ENCODE assay signal across 12 mouse cellular contexts in the genomic region with DNA sequence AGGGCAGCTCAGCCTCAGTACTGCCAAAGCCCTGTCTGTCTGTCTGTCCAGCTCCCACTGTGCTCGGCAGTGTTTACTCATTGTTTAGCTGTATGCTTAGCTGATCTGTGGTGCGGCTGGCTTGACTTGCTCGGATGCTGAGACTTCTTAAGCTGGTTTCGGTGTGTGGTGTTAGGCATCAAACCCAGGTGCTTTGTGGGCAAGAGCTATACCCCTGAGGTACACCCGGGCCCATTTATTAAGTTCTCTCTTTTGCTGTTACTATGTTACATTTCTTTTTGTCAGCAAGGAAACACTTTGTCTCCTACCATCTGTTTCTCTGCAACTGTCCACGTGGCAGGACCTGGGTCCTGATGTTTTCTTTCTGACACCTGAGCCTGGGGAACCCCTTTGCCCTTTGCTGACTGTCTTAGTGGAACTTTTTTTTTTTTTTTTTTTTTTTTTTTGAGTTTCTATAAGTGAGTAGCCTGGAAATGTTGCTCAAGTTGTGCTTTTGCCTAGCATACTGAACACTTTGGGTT.
DNase-seq lines count a peak whose midpoint lies in the region; ATAC-seq and TF ChIP-seq lines count a peak whose summit lies in the region.
"Had no signal": no experiment of that assay in that cellular context is flagged by ENCODE, and none has a peak within 500 bp of the region (broad histone marks: within the 10 kb centered on the region; RNA-seq: fewer than 3 reads in every experiment).

No protein-coding gene starts in this region.

- DNase-seq in hindbrain, embryonic 11.5 days (ENCODE audit: low spot score): no peak
- DNase-seq in 3134 (ENCODE audit: extremely low read depth, insufficient read length, low spot score) (peak; percentile 63), ES-E14 (ENCODE audit: low read depth, low spot score) (no peak)
- DNase-seq in left cerebral cortex, postnatal 10 days (ENCODE audit: extremely low spot score in 1 of 2, low spot score in 2 of 2): no peak
- no peak for DNase-seq in right cerebral cortex, postnatal 36 days (ENCODE audit: low spot score in 2 of 2)
- no peak for DNase-seq in lung, postnatal 4 days
- DNase-seq: layer of hippocampus, adult 9-11 months; lung, embryonic 14.5 days had no signal

- no peak overlapping the region for H3K27ac ChIP-seq in hindbrain, embryonic 15.5 days (replicated peaks)
- no peak overlapping the region for H3K27ac ChIP-seq in hindbrain, embryonic 11.5 days (ENCODE audit: low read depth, low read length)
- no peak overlapping the region for H3K27ac ChIP-seq in ES-E14 (ENCODE audit: insufficient read depth, low read depth, low read length, poor library complexity, severe bottlenecking)
- no peak overlapping the region for H3K27ac ChIP-seq in intestine, postnatal 0 days (ENCODE audit: low read depth, low read length)
- H3K27ac ChIP-seq: forebrain, embryonic 12.5 days; midbrain, embryonic 15.5 days had no signal

- H3K9me3 ChIP-seq in hindbrain, embryonic 15.5 days: no peaks in the 10 kb centered on the region
- H3K9me3 ChIP-seq in hindbrain, embryonic 11.5 days (ENCODE audit: control insufficient read depth, low read length): no peaks in the 10 kb centered on the region
- H3K9me3 ChIP-seq in ES-E14 (ENCODE audit: control insufficient read depth, insufficient read depth, low read depth, low read length): no peaks in the 10 kb centered on the region
- no peaks in the 10 kb centered on the region for H3K9me3 ChIP-seq in intestine, postnatal 0 days (ENCODE audit: control insufficient read depth)
- H3K9me3 ChIP-seq: forebrain, embryonic 12.5 days; midbrain, embryonic 15.5 days had no signal

- H3K4me3 ChIP-seq in hindbrain, embryonic 15.5 days: no peak overlapping the region
- H3K4me3 ChIP-seq in hindbrain, embryonic 11.5 days (ENCODE audit: low read depth, low read length): no peak overlapping the region
- H3K4me3 ChIP-seq in ES-E14 (ENCODE audit: insufficient read depth in 1 of 2, low read depth in 1 of 2, low read length in 2 of 2, poor library complexity in 1 of 2, severe bottlenecking in 1 of 2): no peak overlapping the region
- H3K4me3 ChIP-seq in intestine, postnatal 0 days (ENCODE audit: low read depth, low read length): no peak overlapping the region
- H3K4me3 ChIP-seq: forebrain, embryonic 12.5 days; midbrain, embryonic 15.5 days had no signal

- intact Hi-C loops in left cerebral cortex, postnatal 10 days (cut with DNase I): no loop called here

- WGBS in hindbrain, embryonic 15.5 days: 66% methylated on average over 6 of the region's 6 CpGs
- WGBS in hindbrain, embryonic 11.5 days: 71% methylated on average over 6 of the region's 6 CpGs
- 37% methylated on average over 6 of the region's 6 CpGs for WGBS in intestine, postnatal 0 days

- H3K4me2 ChIP-seq in hindbrain, embryonic 15.5 days: no peak overlapping the region
- no peak overlapping the region for H3K4me2 ChIP-seq in hindbrain, embryonic 11.5 days (replicated peaks; ENCODE audit: low read depth, low read length)
- H3K4me2 ChIP-seq in intestine, postnatal 0 days (replicated peaks; ENCODE audit: low read depth): peak overlapping the region; percentile 37
- H3K4me2 ChIP-seq: forebrain, embryonic 12.5 days; lung, embryonic 14.5 days; midbrain, embryonic 15.5 days had no signal

- in situ Hi-C loops in ES-E14 (cut with MboI; ENCODE audit: low sequenced_read_pairs in 2 of 2, unreplicated experiment in 2 of 2): no loop called here

- H3K4me1 ChIP-seq in hindbrain, embryonic 15.5 days (replicated peaks): peaks cover 29% of the 10 kb centered on the region
- H3K4me1 ChIP-seq in hindbrain, embryonic 11.5 days (replicated peaks; ENCODE audit: control insufficient read depth, insufficient read depth, low read length): no peaks in the 10 kb centered on the region
- peaks cover 0 to 7% of the 10 kb centered on the region in 2 experiments; a peak in 1 of 4 replicates for H3K4me1 ChIP-seq in ES-E14 (ENCODE audit: control insufficient read depth in 2 of 2, insufficient read depth in 2 of 2, low read length in 2 of 2, poor library complexity in 1 of 2)
- H3K4me1 ChIP-seq in intestine, postnatal 0 days (replicated peaks; ENCODE audit: control insufficient read depth, insufficient read depth, low read length): no peaks in the 10 kb centered on the region; the same call in 1 of the 2 replicates

- 0 out of 2 replicates have a peak, but pooled peaks have one; percentile 9 for ATAC-seq in hindbrain, embryonic 15.5 days (ENCODE audit: low FRiP score, low read depth)
- no peak for ATAC-seq in hindbrain, embryonic 11.5 days (ENCODE audit: low FRiP score)
- ATAC-seq in intestine, postnatal 0 days: no peak; the same call in 1 of the 2 replicates
- ATAC-seq: midbrain, embryonic 15.5 days had no signal

- H3K9ac ChIP-seq in hindbrain, embryonic 15.5 days: no peak overlapping the region
- H3K9ac ChIP-seq in hindbrain, embryonic 11.5 days (ENCODE audit: low read depth, low read length): no peak overlapping the region
- H3K9ac ChIP-seq in ES-E14 (ENCODE audit: insufficient read depth, low read depth, low read length, poor library complexity, severe bottlenecking): no peak overlapping the region
- H3K9ac ChIP-seq in intestine, postnatal 0 days (ENCODE audit: low read depth, low read length): no peak overlapping the region
- H3K9ac ChIP-seq: forebrain, embryonic 12.5 days; lung, embryonic 14.5 days; midbrain, embryonic 15.5 days had no signal

- no peak for TF ChIP-seq CTCF in intestine, postnatal 0 days (IDR thresholded peaks at IDR 0.05; ENCODE audit: low read depth)

- H3K27me3 ChIP-seq in hindbrain, embryonic 15.5 days: no peaks in the 10 kb centered on the region
- no peaks in the 10 kb centered on the region for H3K27me3 ChIP-seq in hindbrain, embryonic 11.5 days (ENCODE audit: control insufficient read depth, insufficient read depth, low read length)
- no peaks in the 10 kb centered on the region for H3K27me3 ChIP-seq in intestine, postnatal 0 days (replicated peaks; ENCODE audit: control insufficient read depth, insufficient read depth, low read length)
- H3K27me3 ChIP-seq: forebrain, embryonic 12.5 days; midbrain, embryonic 15.5 days had no signal

- no peaks in the 10 kb centered on the region for H3K36me3 ChIP-seq in hindbrain, embryonic 15.5 days
- no peaks in the 10 kb centered on the region for H3K36me3 ChIP-seq in hindbrain, embryonic 11.5 days (ENCODE audit: control insufficient read depth, insufficient read depth, low read length)
- no peaks in the 10 kb centered on the region for H3K36me3 ChIP-seq in ES-E14 (ENCODE audit: control insufficient read depth, insufficient read depth, low read length, poor library complexity, severe bottlenecking)
- H3K36me3 ChIP-seq in intestine, postnatal 0 days (ENCODE audit: control insufficient read depth, insufficient read depth): no peaks in the 10 kb centered on the region
- H3K36me3 ChIP-seq: forebrain, embryonic 12.5 days; midbrain, embryonic 15.5 days had no signal

TF ChIP-seq in ES-E14, 5 proteins besides CTCF, POLR2A, EP300 and RAD21:
- no peak for TF ChIP-seq ZC3H11A (IDR thresholded peaks at IDR 0.05; ENCODE audit: borderline replicate concordance, low read depth, low read length)
- TF ChIP-seq ZNF384 (IDR thresholded peaks at IDR 0.05; ENCODE audit: low read depth, low read length): 0 out of 2 replicates have a peak, but pooled peaks have one; percentile 44
